Mouse (Mus musculus) embryonic fibroblast, embryonic 13.5 days (primary cell): ENCODE results near the gene Uba2.

Experiments used
- CTCF ChIP-seq: IDR thresholded peaks from 2 replicates; pipeline ENCODE4 v1.5.1; 2011; ENCODE audit warnings: mild to moderate bottlenecking, control low read depth, low read length, moderate library complexity, borderline replicate concordance; ENCODE audit not compliant: insufficient read depth
- POLR2A ChIP-seq: IDR thresholded peaks from 2 replicates; pipeline ENCODE4 v1.6.1; 2011; ENCODE audit warnings: low read depth, mild to moderate bottlenecking, control low read depth, low read length, moderate library complexity

- TF ChIP-seq POLR2A = 0 out of 2 replicates have a peak, but pooled peaks have one; percentile 11
- TF ChIP-seq CTCF = no peak
Measured at GRCm38 (mm10) chr7:34134336-34134735, 35.1 kb downstream of the Uba2 start.
